Mouse (Mus musculus) T-helper 17 cell (primary cell): ENCODE results near the gene Wdr5.
"Not testable (repeated sequence)": the region's sequence is repeated elsewhere in the genome, so short reads cannot be mapped to it uniquely, and the experiment has no call there.

Experiments used
- in situ Hi-C, 2 experiments: fragments of 300-600 bp; cut with MboI, MseI; formaldehyde crosslinking; loops; 1 replicate in 1 of 2; 2 replicates in 1 of 2; pipeline ENCODE4 v1.15.1; 2025; ENCODE audit warnings: high pct_unique_total_duplicates in 2 of 2

Wdr5 gene

GRCm38 (mm10) chr2:27504113-27504885 lies 10.7 kb upstream of the Wdr5 start:
- in situ Hi-C loops, result no loop called here

- in situ Hi-C loops, result no loop called here
These were observed 9.4 kb upstream of the Wdr5 start for GRCm38 (mm10) chr2:27505539-27505938.

GRCm38 (mm10) chr2:27506658-27507057 lies 8.3 kb upstream of the Wdr5 start:
- in situ Hi-C loops, result not testable (repeated sequence)

- in situ Hi-C loops, result no loop called here
These were observed 7.4 kb upstream of the Wdr5 start, which contains the start of gene Brd3 for GRCm38 (mm10) chr2:27507562-27507961. Brd3 (minus strand) TSS chr2:27507662.

- in situ Hi-C loops, result no loop called here
These were observed 4.3 kb upstream of the Wdr5 start for GRCm38 (mm10) chr2:27510706-27511105.

GRCm38 (mm10) chr2:27512909-27513308 lies 2.0 kb upstream of the Wdr5 start:
- in situ Hi-C loops, result no loop called here

GRCm38 (mm10) chr2:27513861-27514260 lies 1.1 kb upstream of the Wdr5 start:
- in situ Hi-C loops, result no loop called here

- in situ Hi-C loops, result no loop called here
These were observed 597 bp downstream of the Wdr5 start for GRCm38 (mm10) chr2:27515341-27516166.

- in situ Hi-C loops, result no loop called here
These were observed 1.3 kb downstream of the Wdr5 start for GRCm38 (mm10) chr2:27516289-27516688.

GRCm38 (mm10) chr2:27518283-27518682 lies 3.3 kb downstream of the Wdr5 start:
- in situ Hi-C loops, result no loop called here

- in situ Hi-C loops, result not testable (repeated sequence)
These were observed 23.7 kb downstream of the Wdr5 start for GRCm38 (mm10) chr2:27538455-27539330.

- in situ Hi-C loops, result no loop called here
These were observed 24.4 kb downstream of the Wdr5 start for GRCm38 (mm10) chr2:27539336-27539735.

- in situ Hi-C loops, result no loop called here
These were observed 25.0 kb downstream of the Wdr5 start for GRCm38 (mm10) chr2:27539772-27540514.

GRCm38 (mm10) chr2:27540515-27540836 lies 25.5 kb downstream of the Wdr5 start:
- in situ Hi-C loops, result no loop called here

GRCm38 (mm10) chr2:27541225-27541624 lies 26.3 kb downstream of the Wdr5 start:
- in situ Hi-C loops, result no loop called here

GRCm38 (mm10) chr2:27544613-27545012 lies 29.7 kb downstream of the Wdr5 start:
- in situ Hi-C loops, result no loop called here

GRCm38 (mm10) chr2:27545517-27545916 lies 30.6 kb downstream of the Wdr5 start:
- in situ Hi-C loops, result not testable (repeated sequence)

- in situ Hi-C loops, result not testable (repeated sequence)
These were observed 31.1 kb downstream of the Wdr5 start for GRCm38 (mm10) chr2:27546041-27546440.

- in situ Hi-C loops, result no loop called here
These were observed 32.4 kb downstream of the Wdr5 start for GRCm38 (mm10) chr2:27547326-27547725.

- in situ Hi-C loops, result no loop called here
These were observed 33.0 kb downstream of the Wdr5 start for GRCm38 (mm10) chr2:27547986-27548385.
